Mouse (Mus musculus): ENCODE measurements at regions not wholly inside any gene's neighbourhood (a gene's known extent, or its start where the extent isn't known, plus 50 kb on each side); places are given as distances from the start of the nearest gene placed in this dataset.

DNA sequence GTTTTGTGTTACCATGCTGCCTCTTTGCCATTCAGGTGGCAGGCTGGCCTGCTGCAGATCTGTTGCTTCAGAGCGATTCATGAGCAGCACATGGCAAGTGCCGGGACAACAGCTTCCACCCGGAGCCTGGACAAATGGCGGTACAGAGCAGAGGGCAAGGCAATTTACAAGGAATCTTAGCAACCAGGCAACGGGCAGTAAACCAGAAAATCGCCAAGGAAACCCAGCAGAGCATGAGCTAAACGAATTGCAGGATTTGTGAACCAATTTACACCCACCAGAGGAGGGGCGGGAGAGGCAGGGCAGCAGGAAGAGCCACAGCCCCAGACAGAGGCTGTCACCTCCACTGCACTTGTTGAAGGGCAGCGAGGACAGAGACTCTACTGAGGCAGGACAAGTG lies 60.5 kb upstream of the Loxl4 start:
- 44% methylated on average over 9 of the region's 9 CpGs for WGBS
- peaks cover 18% of the 10 kb centered on the region; the same call in 1 of the 2 replicates for H3K4me1 ChIP-seq (replicated peaks)
- H3K9ac ChIP-seq = no peak overlapping the region
- H3K9me3 ChIP-seq (replicated peaks) = peaks cover 7% of the 10 kb centered on the region; the same call in 1 of the 2 replicates
- H3K36me3 ChIP-seq = no peaks in the 10 kb centered on the region
- no peak overlapping the region for H3K4me2 ChIP-seq
- H3K27ac ChIP-seq (ENCODE audit: poor library complexity, severe bottlenecking) = no peak overlapping the region
- H3K27me3 ChIP-seq (replicated peaks) = no peaks in the 10 kb centered on the region
- no peak overlapping the region for H3K4me3 ChIP-seq
- ATAC-seq (ENCODE audit: insufficient number of reproducible peaks, low FRiP score) = no peak

DNA sequence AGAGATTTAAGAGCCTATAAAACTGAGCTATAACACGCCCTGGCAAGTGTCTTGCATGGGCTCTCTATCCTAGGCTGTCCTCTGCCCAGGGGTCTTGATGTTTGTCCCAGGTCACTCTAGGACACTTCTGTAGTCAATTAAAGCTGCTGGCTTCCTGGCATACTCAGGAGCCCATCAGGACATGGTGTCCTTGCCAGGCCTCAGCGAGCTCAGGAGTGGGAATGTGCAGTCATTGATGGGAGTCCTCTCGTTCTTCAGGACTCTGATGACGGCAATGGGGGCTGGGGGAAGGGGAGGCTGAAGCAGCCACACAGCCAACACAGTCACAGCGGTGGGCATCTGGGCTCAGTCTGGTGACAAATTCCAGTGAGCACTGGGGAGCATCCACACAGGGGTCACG lies 57.3 kb upstream of the Loxl4 start:
- 57% methylated on average over 6 of the region's 6 CpGs for WGBS
- H3K4me2 ChIP-seq = no peak overlapping the region
- no peak overlapping the region for H3K9ac ChIP-seq
- no peak overlapping the region for H3K27ac ChIP-seq (ENCODE audit: poor library complexity, severe bottlenecking)
- H3K36me3 ChIP-seq = no peaks in the 10 kb centered on the region
- no peaks in the 10 kb centered on the region for H3K27me3 ChIP-seq (replicated peaks)
- peaks cover 12% of the 10 kb centered on the region; the same call in 1 of the 2 replicates for H3K4me1 ChIP-seq (replicated peaks)
- 0 out of 2 replicates have a peak, but pooled peaks have one; percentile 18 for ATAC-seq (ENCODE audit: insufficient number of reproducible peaks, low FRiP score)
- H3K4me3 ChIP-seq = no peak overlapping the region
- no peaks in the 10 kb centered on the region for H3K9me3 ChIP-seq (replicated peaks)

DNA sequence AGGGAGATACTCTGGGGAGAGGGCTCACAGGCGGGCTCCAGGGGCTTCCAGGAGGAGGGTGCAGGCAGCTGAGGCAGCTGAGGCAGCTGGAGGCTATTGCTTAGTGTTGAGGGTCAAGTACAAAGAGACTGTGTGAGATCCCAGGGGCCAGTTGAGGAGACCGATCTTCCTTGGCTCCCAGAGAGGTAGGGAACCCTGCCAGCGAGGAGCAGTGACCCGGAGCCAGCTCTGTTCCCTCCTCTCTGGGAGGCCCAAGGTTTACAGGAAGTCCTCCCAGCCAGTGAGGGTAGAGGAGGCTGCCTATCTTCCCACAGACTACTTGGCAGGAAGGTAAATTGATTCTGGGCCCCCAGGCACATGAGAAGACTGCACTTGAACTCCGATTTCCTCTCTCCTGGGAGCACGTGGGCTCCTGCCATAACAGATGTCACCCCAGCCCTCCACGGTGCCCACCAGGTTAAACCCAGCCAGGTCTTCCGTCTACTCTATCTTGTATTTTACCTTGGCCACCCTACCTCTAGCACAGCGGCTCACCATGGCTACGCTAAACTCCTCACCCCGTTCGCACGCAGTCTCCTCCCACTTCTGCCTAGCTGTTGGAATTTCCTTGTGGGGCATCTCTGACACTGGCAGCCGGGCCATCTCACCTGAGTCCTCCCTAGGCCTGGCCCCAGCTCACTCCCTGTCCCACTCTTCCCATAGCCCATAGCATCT lies 55.9 kb upstream of the Loxl4 start:
- Histone ChIP-seq H3K9me3 (replicated peaks) (no peaks in the 10 kb centered on the region), H3K27ac (ENCODE audit: poor library complexity, severe bottlenecking) (no peak overlapping the region), H3K4me3 (no peak overlapping the region), H3K4me1 (replicated peaks) (peaks cover 8% of the 10 kb centered on the region; the same call in 1 of the 2 replicates), H3K36me3 (no peaks in the 10 kb centered on the region), H3K4me2 (no peak overlapping the region), H3K27me3 (replicated peaks) (no peaks in the 10 kb centered on the region), H3K9ac (no peak overlapping the region)
- 63% methylated on average over 14 of the region's 14 CpGs for WGBS
- no peak for ATAC-seq (ENCODE audit: insufficient number of reproducible peaks, low FRiP score)

DNA sequence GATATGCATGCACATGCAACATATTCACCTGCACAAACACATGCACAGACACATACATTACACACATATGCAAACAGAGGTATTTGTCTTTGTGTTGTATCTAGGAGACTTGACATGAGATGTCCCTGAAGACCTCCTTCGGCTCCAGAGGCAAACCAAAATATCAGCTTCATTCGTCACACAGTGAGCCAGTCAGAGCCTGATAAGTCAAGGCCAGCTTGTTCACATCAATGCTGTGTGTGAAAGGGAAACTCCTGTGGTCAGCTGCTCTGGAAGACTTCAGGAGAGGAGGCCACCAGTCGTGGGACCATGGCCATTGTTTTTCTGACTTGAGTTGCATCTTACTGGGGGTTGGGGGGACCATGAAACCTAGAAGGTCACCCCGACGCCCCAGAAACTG lies 54.3 kb upstream of the Loxl4 start:
- no peaks in the 10 kb centered on the region for H3K27me3 ChIP-seq (replicated peaks)
- 56% methylated on average over 5 of the region's 5 CpGs for WGBS
- H3K27ac ChIP-seq (ENCODE audit: poor library complexity, severe bottlenecking) = no peak overlapping the region
- H3K36me3 ChIP-seq = no peaks in the 10 kb centered on the region
- no peaks in the 10 kb centered on the region for H3K9me3 ChIP-seq (replicated peaks)
- no peak overlapping the region for H3K9ac ChIP-seq
- H3K4me2 ChIP-seq = no peak overlapping the region
- no peak for ATAC-seq (ENCODE audit: insufficient number of reproducible peaks, low FRiP score)
- H3K4me3 ChIP-seq = no peak overlapping the region
- peaks cover 13% of the 10 kb centered on the region for H3K4me1 ChIP-seq (replicated peaks)

Data from heart, embryonic 12.5 days (tissue).